Mouse (Mus musculus): ENCODE data around the gene Rft1.
A peak's percentile ranks its signal among the peaks of the same experiment; 100 is the strongest.
"Not testable (repeated sequence)": the region's sequence is repeated elsewhere in the genome, so short reads cannot be mapped to it uniquely, and the experiment has no call there.

The Rft1 gene

DNA sequence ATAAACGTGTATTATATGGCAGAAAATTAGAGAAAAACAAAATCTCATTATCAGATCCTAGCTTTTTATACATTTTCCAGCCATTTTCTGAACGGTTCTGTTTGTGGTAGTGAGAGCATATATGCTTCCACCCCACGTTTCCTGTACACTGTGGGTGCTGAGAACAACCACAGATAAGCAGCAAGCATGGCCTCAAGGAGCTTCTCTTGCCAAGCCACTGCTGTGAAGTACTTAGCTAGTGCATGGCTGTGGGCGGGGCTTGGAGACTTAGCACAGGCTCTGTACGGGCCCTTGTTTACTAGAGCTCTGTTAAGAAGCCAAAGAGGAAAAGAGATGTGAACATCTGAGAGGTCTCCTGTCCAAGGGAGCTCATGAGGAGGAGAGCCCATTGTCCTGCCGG lies 20.8 kb downstream of the Rft1 start:
- no peak for DNase-seq (ENCODE audit: low spot score)

DNA sequence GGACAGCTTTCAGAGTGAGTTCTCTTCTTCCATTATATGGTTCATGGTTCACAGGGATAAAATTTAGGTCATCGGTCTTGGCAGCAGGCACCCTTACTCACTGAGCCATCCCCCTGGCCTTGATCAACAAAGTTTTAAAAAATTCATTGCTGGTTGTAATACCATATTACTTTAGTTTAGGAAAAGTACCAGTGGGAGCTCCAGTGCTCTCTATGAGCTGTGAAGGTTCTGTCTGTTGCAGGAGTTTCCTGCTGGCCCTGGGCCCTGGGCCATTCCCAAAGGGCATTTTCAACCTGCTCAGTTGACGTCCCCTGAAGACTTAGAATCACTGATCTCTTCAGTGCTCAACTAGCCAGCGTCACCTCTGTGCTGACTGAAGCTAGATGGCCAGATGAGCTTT lies 28.0 kb downstream of the Rft1 start:
- DNase-seq (ENCODE audit: low spot score): no peak

- no peak for DNase-seq (ENCODE audit: low spot score)
Observed at GRCm38 (mm10) chr14:30690685-30691084, 36.5 kb downstream of the Rft1 start.

DNA sequence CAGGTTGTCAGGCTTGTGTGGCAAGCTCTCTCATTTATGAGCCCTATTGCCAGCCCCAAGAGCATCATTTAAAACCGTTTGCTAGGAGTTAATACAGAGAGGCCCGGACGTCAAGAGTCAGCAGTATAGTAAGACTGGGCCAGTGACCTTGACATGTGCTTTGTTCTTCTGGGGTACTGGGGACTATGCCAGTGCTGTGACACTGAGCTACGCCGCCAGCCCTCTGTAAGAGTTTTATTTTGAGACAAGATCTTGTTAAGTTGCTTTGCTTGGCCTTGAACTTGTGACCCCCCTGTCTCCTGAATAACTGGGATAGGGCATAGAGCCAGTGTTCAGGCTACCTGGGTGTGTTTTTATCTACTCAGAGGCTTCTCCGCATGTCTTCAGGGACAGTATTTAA lies 38.3 kb downstream of the Rft1 start:
- DNase-seq (ENCODE audit: low spot score): no peak

DNA sequence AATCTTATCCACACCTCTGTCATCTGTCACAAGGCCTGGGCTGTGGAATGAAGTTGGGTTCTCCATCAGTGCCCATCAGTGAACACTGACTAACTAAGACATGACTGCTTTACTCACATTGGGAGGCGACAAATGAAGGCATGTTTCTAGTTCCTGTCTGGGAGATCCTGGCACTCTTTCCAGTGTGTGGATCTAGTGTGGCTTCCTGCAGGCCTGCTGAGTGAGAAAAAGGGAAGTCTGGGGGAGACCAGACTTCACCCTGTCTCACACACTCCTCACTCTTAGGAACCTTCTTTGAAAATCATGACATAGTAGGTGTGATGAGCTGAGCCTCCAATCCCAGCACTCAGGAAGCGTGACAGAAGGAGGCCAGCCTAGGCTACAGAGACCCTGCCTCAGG lies 40.6 kb downstream of the Rft1 start:
- DNase-seq (ENCODE audit: low spot score): no peak

DNA sequence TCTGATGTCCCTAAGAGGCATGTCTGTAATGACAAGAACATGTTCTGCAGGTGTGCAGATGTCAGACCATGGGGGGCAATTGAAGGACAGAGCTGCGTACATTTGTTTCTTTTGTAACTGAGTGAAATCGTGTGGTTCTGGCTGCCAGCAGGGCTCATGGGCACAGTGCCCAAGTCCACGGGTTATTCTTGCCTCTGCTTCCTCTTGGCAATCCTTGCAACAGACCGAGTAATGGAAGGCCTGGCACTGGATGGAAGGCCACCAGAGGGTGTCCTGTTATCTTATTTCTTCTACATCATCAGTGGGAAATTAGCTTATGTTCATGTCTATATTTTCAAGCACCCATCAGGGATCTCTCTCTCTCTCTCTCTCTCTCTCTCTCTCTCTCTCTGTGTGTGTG lies 41.4 kb downstream of the Rft1 start:
- peak; percentile 86 for DNase-seq (ENCODE audit: low spot score)

DNA sequence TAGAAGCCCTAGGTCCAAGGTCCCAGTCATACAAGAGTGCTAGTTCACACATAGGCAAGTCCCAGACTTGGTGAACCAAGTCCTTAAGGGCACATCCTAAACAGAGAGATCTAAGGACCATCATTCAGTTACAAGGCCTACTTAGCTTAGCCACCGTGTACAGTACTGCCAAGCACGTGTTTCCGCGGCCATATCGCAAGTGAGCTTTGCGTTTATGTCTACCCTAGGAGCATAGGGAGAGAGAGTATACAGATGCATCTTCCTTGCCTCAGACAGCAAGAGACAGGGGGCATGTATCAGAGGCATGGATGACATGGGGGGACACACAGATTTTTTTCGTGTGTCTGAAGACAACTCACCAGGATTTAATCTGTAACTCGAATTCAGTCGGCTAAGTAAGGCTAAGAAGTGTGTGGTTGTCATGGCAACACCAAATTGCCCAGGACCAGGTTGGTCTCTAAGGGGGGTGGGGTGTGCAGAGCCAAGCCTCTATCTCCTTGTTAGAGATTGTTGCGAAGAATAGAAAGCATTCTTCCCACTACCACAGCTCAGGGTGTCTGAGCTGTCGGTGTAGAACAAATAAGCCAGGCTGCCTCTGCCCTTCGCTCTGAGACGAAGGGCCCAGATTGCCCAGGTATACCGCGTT lies 43.4 kb downstream of the Rft1 start:
- DNase-seq (ENCODE audit: low spot score): no peak

DNA sequence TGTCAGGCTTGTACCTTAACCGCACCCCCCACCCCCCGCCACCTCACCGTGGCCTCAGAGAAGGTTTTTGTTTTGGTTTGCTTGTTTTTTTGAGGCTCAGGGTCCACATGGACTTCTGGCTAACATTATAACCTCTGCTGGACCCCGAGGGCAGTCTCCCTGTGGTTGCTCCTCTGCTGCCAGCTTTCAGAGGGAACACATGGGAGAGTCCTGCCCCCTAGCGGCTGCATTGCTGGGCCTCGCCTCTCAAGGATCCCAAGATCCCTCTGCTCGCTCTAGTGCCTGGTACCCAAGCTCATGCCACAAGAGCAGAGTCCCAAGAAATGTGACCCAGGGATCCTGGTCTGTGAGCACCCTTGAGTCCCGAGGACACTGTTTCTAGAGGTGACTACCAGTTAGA lies 45.5 kb downstream of the Rft1 start:
- peak; percentile 49 for DNase-seq (ENCODE audit: low spot score)

GRCm38 (mm10) chr14:30702512-30702911 lies 48.4 kb downstream of the Rft1 start:
- no peak for DNase-seq (ENCODE audit: low spot score)

DNA sequence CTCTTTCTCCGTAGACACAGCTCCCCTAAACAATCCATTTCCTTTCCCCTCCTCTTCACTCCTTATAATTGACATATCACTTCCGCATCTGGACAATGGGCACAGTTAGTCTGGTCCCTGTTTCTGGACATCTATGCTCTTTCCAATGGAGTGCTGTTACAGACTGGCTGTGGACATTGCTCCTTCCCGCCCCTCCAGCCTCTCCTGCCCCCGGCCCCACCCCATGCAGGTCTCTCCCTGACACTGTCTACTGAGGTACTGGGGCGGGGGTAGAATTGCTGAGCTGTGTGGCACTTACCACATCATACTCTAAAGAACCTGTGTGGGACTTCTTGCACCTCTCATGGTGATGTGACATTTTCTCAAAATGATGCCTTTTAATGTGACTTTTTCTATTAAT lies 48.9 kb downstream of the Rft1 start:
- no peak for DNase-seq (ENCODE audit: low spot score)

GRCm38 (mm10) chr14:30704098-30704855 lies 50.1 kb downstream of the Rft1 start:
- no peak for DNase-seq (ENCODE audit: low spot score)

GRCm38 (mm10) chr14:30711892-30712291 lies 57.7 kb downstream of the Rft1 start:
- no peak for DNase-seq (ENCODE audit: low spot score)

DNA sequence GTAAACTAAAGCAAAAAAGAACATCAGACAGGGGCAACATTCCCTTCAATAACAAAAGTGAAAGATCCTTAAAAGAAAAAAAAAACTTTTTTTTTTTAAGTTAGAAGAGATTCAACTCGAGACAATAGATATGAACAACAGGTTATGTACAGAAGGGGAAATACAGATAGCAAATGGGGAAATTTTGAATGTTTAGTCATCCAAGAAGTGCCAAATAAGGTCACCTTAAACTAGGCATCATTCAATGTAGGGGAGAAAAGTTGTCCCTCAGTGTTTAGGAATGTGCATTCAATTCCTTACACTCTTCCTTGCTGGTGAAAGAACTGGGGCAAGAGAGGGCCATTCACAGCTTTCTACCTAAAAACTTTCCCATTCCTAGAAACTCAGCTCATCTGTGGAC lies 59.6 kb downstream of the Rft1 start:
- DNase-seq (ENCODE audit: low spot score): no peak

DNA sequence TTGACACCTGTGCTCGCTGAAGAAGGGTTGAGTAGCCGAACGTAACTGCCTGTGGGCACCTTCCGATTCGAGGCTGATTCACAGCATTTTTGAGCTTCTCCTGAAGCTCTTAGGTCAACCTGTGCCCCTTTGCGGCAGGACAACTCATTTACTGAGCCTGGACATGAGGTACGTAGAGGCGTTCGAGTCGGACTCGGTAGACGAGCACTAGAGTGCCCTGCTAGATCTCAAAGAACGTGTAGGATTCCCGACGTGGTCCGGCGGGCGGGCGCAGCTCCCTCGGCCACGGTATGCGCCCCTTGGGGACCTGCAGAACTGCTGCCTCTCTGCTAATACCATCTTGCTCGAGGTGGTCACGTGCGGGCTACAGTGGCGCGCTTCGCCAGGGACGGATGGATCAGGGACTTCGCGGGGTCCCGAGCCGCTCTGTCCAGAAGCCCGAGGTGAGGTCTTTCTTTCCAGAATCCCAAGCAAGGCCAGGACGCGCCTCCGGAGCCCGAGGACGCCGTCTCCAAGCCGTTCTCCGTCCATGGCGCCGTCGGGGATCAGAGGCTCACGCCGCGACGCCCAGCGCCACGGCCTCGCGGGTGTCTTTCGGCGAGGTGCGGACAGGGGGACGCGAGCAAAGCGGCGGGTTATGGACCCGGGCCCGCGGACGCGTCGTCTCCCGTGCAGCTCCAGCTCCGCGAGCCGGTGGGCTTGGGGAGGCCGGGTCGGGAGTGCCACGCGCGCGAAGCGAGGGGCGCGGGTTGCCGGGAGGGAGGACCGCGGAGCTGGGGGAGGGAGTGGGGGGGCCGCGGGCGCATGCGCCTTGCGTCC lies 60.8 kb downstream of the Rft1 start, which contains the start of gene Sfmbt1:
Gene Sfmbt1, plus strand, starts transcription at position 51 of the 819 bp plus-strand sequence.
- DNase-seq (ENCODE audit: low spot score): no peak

DNA sequence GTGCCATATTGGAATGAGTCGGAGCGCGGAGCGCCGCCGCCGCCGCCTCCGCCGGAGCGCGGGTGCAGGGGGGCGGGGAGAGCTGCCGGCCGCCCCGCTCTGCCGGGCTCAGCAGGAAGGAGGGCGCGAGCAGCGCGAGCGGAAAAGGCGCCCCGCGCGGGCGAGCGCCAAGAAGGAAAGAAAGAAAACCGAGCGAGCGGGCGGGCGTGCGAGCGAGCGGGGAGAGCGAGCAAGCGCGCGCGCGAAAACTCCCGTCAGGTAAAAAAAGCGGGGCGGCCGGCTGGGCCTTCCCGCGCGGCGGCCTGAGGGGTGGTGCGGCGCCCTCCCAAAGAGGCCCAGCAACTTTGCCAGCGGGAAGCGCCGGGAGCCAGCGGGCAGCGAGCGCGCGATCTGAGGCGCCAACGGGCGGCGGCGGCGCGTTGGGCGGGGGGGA lies 61.5 kb downstream of the Rft1 start:
- peak; percentile 61 for DNase-seq (ENCODE audit: low spot score)

GRCm38 (mm10) chr14:30716051-30716952 lies 62.1 kb downstream of the Rft1 start:
- peak; percentile 54 for DNase-seq (ENCODE audit: low spot score)

DNA sequence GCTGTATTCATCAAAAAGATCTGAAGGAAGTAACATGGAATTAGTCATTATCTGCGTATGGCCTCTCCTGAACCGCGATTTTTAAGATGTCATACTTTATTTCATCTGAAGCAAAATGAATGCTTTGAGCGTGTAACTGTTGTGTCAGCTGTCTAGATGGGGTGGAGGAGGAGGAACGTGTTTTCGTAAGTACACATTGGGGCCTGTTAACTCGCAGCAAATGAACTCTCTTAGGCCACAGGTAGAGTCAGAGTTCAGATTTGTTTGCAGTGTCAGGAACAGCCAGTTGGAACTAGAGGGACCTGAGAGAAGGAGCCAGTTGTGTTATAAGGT lies 62.8 kb downstream of the Rft1 start:
- DNase-seq (ENCODE audit: low spot score): no peak

GRCm38 (mm10) chr14:30718696-30719095 lies 64.5 kb downstream of the Rft1 start:
- DNase-seq (ENCODE audit: low spot score): not testable (repeated sequence)

GRCm38 (mm10) chr14:30719514-30719913 lies 65.4 kb downstream of the Rft1 start:
- no peak for DNase-seq (ENCODE audit: low spot score)

DNA sequence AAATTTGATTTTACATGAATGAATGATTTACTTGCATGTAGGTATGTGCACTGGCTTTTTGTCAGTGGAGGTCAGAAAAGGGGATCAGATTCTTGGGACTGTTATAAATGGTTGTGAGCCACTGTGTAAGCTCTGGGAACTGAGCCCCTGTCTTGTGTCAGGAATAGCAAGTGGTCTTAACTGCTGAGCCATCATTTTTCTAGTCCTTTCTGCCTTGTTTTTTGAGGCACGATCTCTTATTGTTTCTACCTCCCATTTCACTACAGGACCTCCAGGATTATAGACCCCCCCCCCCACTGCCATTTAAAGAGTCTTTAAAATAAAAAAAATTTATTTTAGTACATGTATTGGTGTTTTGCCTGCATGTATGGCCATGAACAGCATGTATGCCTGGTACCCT lies 67.7 kb downstream of the Rft1 start:
- no peak for DNase-seq (ENCODE audit: low spot score)

- no peak for DNase-seq (ENCODE audit: low spot score)
Observed at GRCm38 (mm10) chr14:30722406-30722805, 68.2 kb downstream of the Rft1 start.

- DNase-seq (ENCODE audit: low spot score): no peak
Observed at GRCm38 (mm10) chr14:30731896-30732295, 77.7 kb downstream of the Rft1 start.
